Mouse (Mus musculus) hindbrain, embryonic 16.5 days (tissue): ENCODE results near the gene Tdrkh. TPM values are rescaled to one million over a fixed set of nuclear protein-coding genes. Genes with fewer than 3 reads are reported as not detected.

Experiments
- ATAC-seq: fragments of 200-750 bp; cut with Nextera tagmentation; 2 replicates; pipeline ENCODE4 v1.8.0; 2017; ENCODE audit warnings: moderate TSS enrichment, moderate library complexity
- H3K27ac ChIP-seq: fragments of 300-500 bp; sonication (generic); 2 replicates; pipeline ENCODE4 v1.5.1; 2014; ENCODE audit warnings: low read depth, mild to moderate bottlenecking, control low read depth, low read length, moderate library complexity
- H3K27me3 ChIP-seq: fragments of 300-500 bp; sonication (generic); replicated peaks from 2 replicates; pipeline ENCODE4 v1.6.1; 2014; ENCODE audit warnings: low read length; ENCODE audit not compliant: control insufficient read depth, insufficient read depth
- H3K36me3 ChIP-seq: fragments of 300-500 bp; sonication (generic); 2 replicates; pipeline ENCODE4 v1.6.1; 2014; ENCODE audit warnings: mild to moderate bottlenecking, low read length, moderate library complexity, mixed read lengths; ENCODE audit not compliant: control insufficient read depth, insufficient read depth
- H3K4me1 ChIP-seq: fragments of 300-500 bp; sonication (generic); 2 replicates; pipeline ENCODE4 v1.6.1; 2014; ENCODE audit warnings: low read depth, low read length; ENCODE audit not compliant: control insufficient read depth, insufficient read depth
- H3K4me2 ChIP-seq: fragments of 300-500 bp; sonication (generic); 2 replicates; pipeline ENCODE4 v1.6.1; 2014; ENCODE audit warnings: mild to moderate bottlenecking, low read length, control low read depth, moderate library complexity
- H3K4me3 ChIP-seq: fragments of 300-500 bp; sonication (generic); 2 replicates; pipeline ENCODE4 v1.5.1; 2014; ENCODE audit warnings: mild to moderate bottlenecking, low read length, control low read depth, moderate library complexity
- H3K9ac ChIP-seq: fragments of 300-500 bp; sonication (generic); 2 replicates; pipeline ENCODE4 v1.6.1; 2014; ENCODE audit warnings: low read depth, mild to moderate bottlenecking, control low read depth, low read length, moderate library complexity
- H3K9me3 ChIP-seq: fragments of 300-500 bp; sonication (generic); 2 replicates; pipeline ENCODE4 v1.6.1; 2014; ENCODE audit warnings: mild to moderate bottlenecking, low read length, moderate library complexity; ENCODE audit not compliant: control insufficient read depth
- WGBS: fragments of 180-500 bp; shearing (Covaris S2); extraction: QIAGEN DNeasy Blood & Tissue Kit; methylation state at CpG from one replicate; pipeline ENCODE4 v1.1.7; 2014; 5-methylcytosine and 5-hydroxymethylcytosine counted together
- polyA plus RNA-seq: library from polyadenylated mRNA; unstranded; fragments of >200 nt; fragmentation: Nextera tagmentation; extraction: Ambion mirVana; gene quantifications from 2 replicates; pipeline ENCODE4 v1.2.1, GENCODE M21; 2015

The Tdrkh gene
- polyA plus RNA-seq, 1 experiment from 2014 or later: 54.8 TPM

GRCm38 (mm10) chr3:94463926-94464578 lies 51.0 kb downstream of the Tdrkh start:
- Histone ChIP-seq H3K4me1 (peaks cover 22% of the 10 kb centered on the region), H3K9me3 (no peaks in the 10 kb centered on the region), H3K4me3 (no peak overlapping the region), H3K27me3 (no peaks in the 10 kb centered on the region), H3K27ac (peak overlapping the region; percentile 85), H3K4me2 (peak overlapping the region; percentile 20), H3K9ac (0 out of 2 replicates have a peak overlapping the region, but pooled peaks have one; percentile 30), H3K36me3 (no peaks in the 10 kb centered on the region)
- WGBS: 23% methylated on average over 11 of the region's 11 CpGs
- ATAC-seq: peak; percentile 82

- Histone ChIP-seq H3K36me3 (no peaks in the 10 kb centered on the region), H3K4me2 (no peak overlapping the region), H3K4me3 (no peak overlapping the region), H3K9ac (0 out of 2 replicates have a peak overlapping the region, but pooled peaks have one; percentile 38), H3K9me3 (no peaks in the 10 kb centered on the region), H3K27me3 (no peaks in the 10 kb centered on the region), H3K4me1 (peaks cover 22% of the 10 kb centered on the region), H3K27ac (peak overlapping the region; percentile 85)
- WGBS: 37% methylated on average over 13 of the region's 13 CpGs
- peak; percentile 75 for ATAC-seq
Observed at GRCm38 (mm10) chr3:94465632-94466430, 52.8 kb downstream of the Tdrkh start.

GRCm38 (mm10) chr3:94468931-94469330 lies 55.9 kb downstream of the Tdrkh start:
- Histone ChIP-seq H3K4me3 (no peak overlapping the region), H3K9ac (no peak overlapping the region), H3K9me3 (no peaks in the 10 kb centered on the region), H3K4me2 (no peak overlapping the region), H3K36me3 (no peaks in the 10 kb centered on the region), H3K27ac (no peak overlapping the region), H3K27me3 (no peaks in the 10 kb centered on the region), H3K4me1 (peaks cover 30% of the 10 kb centered on the region)
- ATAC-seq: no peak
- WGBS: 69% methylated on average over 3 of the region's 3 CpGs

GRCm38 (mm10) chr3:94472447-94473114 lies 59.5 kb downstream of the Tdrkh start:
- Histone ChIP-seq H3K27ac (no peak overlapping the region), H3K9me3 (no peaks in the 10 kb centered on the region), H3K4me1 (peaks cover 19% of the 10 kb centered on the region), H3K4me2 (peak overlapping the region; percentile 60), H3K4me3 (peak overlapping the region; percentile 32), H3K36me3 (no peaks in the 10 kb centered on the region), H3K27me3 (no peaks in the 10 kb centered on the region), H3K9ac (peak overlapping the region; percentile 42)
- WGBS: 12% methylated on average over 28 of the region's 28 CpGs
- ATAC-seq: peak; percentile 37; the same call in 1 of the 2 replicates

- Histone ChIP-seq H3K9me3 (no peaks in the 10 kb centered on the region), H3K4me1 (peaks cover 19% of the 10 kb centered on the region), H3K36me3 (no peaks in the 10 kb centered on the region), H3K4me2 (peak overlapping the region; percentile 60), H3K4me3 (no peak overlapping the region), H3K27me3 (no peaks in the 10 kb centered on the region), H3K9ac (no peak overlapping the region), H3K27ac (no peak overlapping the region)
- 48% methylated on average over 10 of the region's 10 CpGs for WGBS
- ATAC-seq: no peak
Observed at GRCm38 (mm10) chr3:94473115-94473505, 60.0 kb downstream of the Tdrkh start.

- H3K27me3 ChIP-seq: no peaks in the 10 kb centered on the region
- peaks cover 19% of the 10 kb centered on the region for H3K4me1 ChIP-seq
- no peak overlapping the region for H3K27ac ChIP-seq
- no peaks in the 10 kb centered on the region for H3K36me3 ChIP-seq
- ATAC-seq: no peak
- WGBS: 70% methylated on average over 5 of the region's 5 CpGs
- H3K9me3 ChIP-seq: no peaks in the 10 kb centered on the region
- no peak overlapping the region for H3K4me2 ChIP-seq
- H3K4me3 ChIP-seq: no peak overlapping the region
- H3K9ac ChIP-seq: no peak overlapping the region
Observed at GRCm38 (mm10) chr3:94473567-94474232, 60.6 kb downstream of the Tdrkh start.

- no peak overlapping the region for H3K4me3 ChIP-seq
- no peaks in the 10 kb centered on the region; the same call in 1 of the 2 replicates for H3K36me3 ChIP-seq
- H3K27me3 ChIP-seq: no peaks in the 10 kb centered on the region
- peaks cover 38% of the 10 kb centered on the region for H3K4me1 ChIP-seq
- ATAC-seq: no peak
- peak overlapping the region; percentile 70 for H3K27ac ChIP-seq
- no peak overlapping the region; the same call in 1 of the 2 replicates for H3K4me2 ChIP-seq
- peak overlapping the region; percentile 90; the same call in 1 of the 2 replicates for H3K9ac ChIP-seq
- no peaks in the 10 kb centered on the region for H3K9me3 ChIP-seq
- WGBS: 56% methylated on average over 8 of the region's 8 CpGs
Observed at GRCm38 (mm10) chr3:94476301-94477035, 63.4 kb downstream of the Tdrkh start.

GRCm38 (mm10) chr3:94477444-94477843 lies 64.4 kb downstream of the Tdrkh start:
- WGBS: 23% methylated on average over 4 of the region's 4 CpGs
- peak overlapping the region; percentile 87 for H3K4me2 ChIP-seq
- H3K36me3 ChIP-seq: no peaks in the 10 kb centered on the region; the same call in 1 of the 2 replicates
- H3K4me1 ChIP-seq: peaks cover 45% of the 10 kb centered on the region
- H3K9ac ChIP-seq: peak overlapping the region; percentile 90
- peak; percentile 13 for ATAC-seq
- peak overlapping the region; percentile 90 for H3K27ac ChIP-seq
- H3K4me3 ChIP-seq: peak overlapping the region; percentile 67
- H3K27me3 ChIP-seq: no peaks in the 10 kb centered on the region
- H3K9me3 ChIP-seq: no peaks in the 10 kb centered on the region
